Mouse (Mus musculus) gastrocnemius, adult 8-10 months (tissue): Measurements from ENCODE around the gene Crisp4. TPM values are rescaled to one million over a fixed set of nuclear protein-coding genes. Genes with fewer than 3 reads are reported as not detected.

Source experiments
- DNase-seq, 2 experiments: peaks; one replicate each; pipeline ENCODE4 v3.0.0; 2022; ENCODE audit warnings: low spot score in 2 of 2
- total RNA-seq, 4 experiments: library from RNA; stranded (reverse); gene quantifications; 2 replicates each; pipeline ENCODE4 v1.2.4; 2022

Gene Crisp4
- not detected for total RNA-seq

DNA sequence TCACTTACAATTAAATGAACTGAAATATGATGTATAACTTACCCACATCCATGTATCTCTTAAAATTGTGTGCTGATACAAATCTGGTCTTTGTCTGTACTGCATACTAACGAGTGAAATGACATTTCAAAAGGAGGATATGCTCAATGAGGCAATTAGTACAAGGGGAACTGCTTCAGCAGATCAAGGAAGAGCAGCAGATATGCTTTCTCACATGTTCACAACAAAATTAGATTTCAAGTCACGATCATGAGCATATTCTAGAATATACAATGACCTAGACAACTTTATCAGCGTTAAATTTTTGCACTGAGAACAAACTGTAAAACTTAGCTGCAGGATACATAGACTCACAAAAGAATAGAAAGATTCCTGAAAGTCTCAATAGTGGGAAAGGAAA is at the start of gene Crisp4:
Gene Crisp4 (minus strand): TSS at position 101 of the 400 bp plus-strand sequence.
- no peak for DNase-seq

DNA sequence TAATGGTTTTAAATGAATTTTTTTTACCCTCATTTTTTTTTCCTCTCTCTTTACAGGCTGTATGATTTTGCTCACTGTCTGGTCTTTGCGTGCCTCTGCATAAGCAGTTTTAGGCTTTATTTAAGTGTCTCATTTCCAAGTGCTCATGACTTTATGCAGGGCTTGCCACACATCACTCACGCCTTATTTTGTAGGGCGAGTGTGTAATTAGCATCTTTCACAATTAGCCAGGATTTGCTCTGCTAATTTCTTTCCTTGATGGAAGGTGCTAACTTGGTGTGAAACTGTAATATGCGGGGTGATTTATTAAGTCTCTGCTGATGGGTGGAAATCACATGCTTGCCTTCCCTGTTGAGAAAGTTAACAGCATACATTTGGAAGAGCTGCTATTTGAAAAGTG is 46.0 kb upstream of the Crisp4 start:
- no peak for DNase-seq

DNA sequence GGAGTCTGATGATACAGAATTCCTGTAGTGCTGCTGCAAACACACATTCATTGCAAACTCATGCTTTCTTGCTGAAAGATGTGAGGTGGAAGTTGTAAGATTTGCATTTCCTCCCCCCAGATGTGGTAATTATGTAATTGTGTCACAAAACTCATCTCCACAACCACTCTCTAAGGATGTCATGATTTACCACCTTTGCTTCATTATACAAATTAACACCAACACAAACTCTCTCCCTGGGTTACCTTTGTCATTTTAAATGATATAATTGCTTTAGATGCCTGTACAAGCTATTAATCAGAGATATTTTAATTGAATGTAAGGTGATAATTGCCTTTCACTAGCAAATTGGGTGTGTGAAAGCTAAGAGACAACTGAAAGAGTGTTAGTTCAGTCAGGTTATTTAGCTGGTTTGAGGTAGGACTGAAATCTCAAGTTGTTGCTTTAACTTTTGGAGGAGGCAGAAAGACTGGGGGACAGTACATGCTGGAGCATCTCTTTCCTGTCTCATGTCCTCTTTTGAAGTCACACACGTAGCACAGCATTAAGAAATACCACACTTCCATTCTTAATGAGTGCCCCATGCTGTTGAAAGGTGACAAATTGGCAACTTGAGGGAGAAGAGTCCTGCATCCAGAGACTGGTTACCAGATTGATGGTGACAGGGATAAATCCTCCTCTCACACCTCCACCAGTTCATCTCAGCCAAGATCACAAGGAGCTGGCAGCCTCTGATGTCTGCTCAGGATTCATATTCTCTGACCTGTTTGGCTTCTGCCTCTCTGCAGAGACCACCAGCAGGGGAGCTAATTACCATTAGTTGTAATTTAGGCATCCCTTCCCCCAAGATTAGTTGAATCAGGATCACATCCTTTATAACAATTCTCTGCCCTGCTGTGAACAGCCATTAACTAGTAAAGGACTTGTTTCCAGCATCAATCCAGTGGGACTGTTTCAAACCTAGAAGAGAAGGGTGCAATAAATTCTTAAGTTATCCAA is 45.3 kb upstream of the Crisp4 start:
- no peak for DNase-seq

DNA sequence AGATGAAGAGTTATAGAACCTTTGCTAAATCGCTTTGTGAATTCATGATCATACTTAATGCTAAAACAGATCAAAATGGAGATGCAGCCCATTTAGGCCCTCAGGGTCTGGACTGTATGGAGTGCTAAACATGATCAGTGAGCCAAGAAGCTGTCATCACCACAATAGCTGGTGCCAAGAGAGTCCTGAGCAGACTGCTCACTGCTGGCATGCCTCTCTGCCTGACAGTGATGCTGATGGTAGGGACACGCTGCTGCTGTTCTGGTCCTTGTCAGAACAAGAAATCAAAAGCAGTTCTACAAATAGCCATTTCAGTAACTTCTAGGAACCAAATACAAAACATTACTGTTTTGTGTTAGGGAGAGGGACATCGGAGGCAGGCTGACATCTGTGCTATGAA is 35.5 kb upstream of the Crisp4 start:
- DNase-seq, result no peak

DNA sequence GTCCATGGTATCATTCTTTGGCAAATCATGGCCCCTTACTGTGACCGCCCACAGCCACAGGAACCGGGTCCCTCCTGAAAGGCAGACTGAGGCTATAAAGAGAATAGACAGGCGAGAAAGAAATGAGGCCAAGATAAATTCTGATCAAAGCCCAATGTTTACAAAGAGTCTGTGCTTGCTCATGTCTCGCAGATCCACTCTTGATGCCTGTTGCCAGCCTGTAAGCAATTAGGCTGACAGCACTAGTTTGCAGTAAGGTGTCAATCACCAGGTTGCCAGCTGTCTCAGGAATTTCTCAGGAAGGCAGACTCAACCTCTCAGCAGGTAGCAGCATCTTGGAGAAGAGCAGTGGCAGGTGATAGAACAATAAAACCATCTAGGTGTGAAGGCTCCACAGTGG is 24.9 kb upstream of the Crisp4 start:
- DNase-seq, result no peak

DNA sequence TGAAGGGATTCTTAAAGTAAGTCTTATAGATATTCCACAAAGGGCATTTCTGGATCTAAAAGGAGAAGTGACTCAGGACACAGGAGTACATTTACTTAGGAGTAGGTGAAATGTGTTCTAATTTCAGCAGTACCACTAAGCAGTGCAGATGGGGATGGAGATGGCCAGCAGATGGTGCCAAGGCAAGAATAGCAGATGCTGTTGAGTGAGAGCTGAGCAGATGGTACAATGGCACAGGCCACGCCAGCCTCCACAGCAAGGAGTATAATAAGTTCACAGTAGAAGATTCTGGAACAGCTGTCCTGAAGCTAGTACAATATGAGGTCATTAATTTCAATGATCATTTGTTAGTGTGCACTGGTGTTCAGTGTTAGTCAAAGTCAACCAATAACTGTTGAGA is 22.6 kb upstream of the Crisp4 start:
- no peak for DNase-seq

DNA sequence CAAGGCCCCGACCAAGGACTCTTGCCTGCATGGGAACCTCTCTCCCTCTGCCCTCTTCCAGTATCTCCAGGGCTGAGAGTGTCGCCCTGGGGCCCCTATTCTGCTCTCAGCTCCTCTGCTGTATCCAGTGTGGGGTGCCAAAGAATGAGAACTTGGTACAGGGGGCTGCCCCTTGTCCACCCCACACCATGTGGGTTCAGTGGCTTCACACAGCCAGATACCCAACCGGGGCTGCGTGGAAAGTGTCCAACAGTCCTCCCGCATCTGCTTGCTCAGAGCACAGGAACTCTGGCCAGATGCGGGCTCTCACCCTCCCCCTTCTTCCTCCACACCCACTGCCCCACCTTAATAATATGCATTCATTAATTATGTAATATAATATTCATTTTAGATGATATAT is 13.4 kb upstream of the Crisp4 start:
- DNase-seq, result no peak

DNA sequence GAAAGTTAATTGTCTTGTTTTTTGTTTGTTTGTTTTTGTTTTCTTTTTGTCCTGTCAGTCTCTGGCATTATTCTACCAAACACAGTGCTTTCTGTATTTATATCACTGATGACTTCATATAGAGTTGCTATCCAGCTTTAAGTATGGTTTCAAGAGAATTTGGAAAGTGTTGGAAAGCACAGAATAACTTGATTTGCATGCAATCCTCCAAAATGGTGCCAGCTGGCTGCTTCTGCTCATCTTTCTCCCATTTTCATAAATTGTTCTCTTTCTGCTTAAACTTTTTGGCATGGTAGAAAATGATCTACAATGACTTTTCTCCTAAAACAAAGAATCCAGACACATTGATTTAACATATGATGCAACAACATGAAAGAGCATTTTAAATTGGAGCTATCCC is 2.5 kb upstream of the Crisp4 start:
- no peak for DNase-seq

DNA sequence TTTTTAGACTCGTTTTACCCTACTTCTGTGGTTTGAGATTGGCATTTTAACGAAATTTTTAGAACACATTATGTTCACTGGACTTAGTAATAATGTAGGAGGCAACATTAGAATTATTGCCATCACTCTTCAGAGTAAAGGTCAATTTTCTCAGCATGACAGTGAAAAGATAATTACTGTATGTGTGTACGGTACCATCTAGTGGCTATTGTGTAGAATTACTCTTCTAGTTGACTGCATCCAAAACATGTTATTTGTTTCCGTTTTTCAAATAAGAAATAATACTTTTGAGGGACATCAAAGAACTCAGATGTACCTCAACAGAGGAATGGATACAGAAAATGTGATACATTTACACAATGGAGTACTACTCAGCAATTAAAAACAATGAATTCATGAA is 14.0 kb downstream of the Crisp4 start:
- DNase-seq, result no peak

DNA sequence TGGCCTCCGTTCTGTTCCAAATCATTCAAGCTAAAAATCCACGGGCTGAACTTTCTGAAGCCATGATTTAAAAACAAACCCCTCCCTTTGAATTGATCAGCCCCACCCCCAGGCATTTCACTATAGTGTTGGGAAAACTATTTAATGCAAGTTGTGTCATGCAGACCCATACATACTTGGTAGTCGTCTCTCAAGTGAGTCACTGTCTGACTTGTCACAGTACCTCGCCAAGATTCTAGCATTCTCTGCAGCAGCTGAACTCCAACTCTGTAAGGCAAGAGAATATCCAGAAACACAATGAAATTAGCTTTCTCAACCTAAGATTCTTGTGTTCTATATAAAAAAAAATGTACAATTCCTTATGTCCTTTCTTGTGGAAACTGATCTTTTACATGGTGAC is 15.7 kb downstream of the Crisp4 start:
- DNase-seq, result no peak

DNA sequence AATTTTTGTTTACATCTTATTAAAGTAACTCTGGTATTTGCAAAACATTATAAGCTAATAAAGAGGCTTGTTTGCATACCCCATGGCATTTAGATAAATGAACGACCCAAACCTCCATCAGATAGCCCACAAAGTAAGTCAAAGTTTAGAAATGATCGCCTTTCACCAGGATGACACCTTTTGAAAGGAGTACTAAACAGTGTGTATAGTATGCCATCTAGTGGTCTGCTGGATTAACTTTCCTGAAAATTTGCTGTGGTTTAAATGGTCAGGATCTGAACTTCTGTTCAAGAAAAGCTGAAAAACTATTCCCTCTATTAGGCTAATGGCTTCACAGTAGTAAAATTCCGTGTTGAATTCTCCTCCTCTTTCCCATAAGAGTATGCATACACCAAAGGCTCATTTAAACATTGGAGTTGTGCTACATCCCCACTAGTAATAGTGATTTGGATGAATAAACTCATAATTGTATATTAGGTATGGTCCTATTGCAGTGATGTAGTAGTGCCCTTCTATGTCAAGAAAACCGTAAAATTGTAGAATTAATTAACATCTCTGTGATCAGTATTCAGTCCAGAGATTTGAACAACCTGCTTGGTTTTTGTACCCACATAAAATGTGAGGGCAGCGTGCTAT is 38.9 kb downstream of the Crisp4 start:
- DNase-seq, result no peak

DNA sequence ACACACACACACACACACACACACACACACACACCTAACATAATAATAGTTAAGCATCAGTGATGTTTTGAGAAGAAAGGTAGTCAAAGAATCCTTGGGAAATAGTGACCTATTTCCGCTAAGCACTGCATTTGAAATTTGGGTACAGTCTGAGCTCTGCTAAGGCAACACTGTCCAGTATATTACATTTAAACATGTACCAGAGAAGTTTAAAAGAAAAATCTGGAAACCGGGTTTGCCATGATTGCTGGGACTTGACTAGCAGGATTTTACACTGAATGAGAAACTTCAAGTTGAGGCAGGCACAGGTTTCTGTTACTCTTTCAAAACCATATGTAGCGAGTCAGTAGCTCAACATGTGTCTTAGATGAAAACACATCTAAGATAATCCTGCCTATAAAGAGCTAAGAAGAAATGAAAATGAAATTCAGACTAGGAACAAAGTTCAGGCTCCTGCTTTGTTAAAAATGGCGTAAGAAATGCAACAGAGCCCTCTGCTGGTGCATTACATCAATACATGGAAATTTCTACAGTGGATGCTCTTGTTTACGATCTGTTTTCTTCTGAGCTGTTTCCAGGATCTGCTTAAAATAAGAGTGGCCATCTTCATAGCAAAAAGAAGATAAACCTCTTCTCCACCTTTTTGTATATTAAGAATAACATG is 39.7 kb downstream of the Crisp4 start:
- no peak for DNase-seq

DNA sequence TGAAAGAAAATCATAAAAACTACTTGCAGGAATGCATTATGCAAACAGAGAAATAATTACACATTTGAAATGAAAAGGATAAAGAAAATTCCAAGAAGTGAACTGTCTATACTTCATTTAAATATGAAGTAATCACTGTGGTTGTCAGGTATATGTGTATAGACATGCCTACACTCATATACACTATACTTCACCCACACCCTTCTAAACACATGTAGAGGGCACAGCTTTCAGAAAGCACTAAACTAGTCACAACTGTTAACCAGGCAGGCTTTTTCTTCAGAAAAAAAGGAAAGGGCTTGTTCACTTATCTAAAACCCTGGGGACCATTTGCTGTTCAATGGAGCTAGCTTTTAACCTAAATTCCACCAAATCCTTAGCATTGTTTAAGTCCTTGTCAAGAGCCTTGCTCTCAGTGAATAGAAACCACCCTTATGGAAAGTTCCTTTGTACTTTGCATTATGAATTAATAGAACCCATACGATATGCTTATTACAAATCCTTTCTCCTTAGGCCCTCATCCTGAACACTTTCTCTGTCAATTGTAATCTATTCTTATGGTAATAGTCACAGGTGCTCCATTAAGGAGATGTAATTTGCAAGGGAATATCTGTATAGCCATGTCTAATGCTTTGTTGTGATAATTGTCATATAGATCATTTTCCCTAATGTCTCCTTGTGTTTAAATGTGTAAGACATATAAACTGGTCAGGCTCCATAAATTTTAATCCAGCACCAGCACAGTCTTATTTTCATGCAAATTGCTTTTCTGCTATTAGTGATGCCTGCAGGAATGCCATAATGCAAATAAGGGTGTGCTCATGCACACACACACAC is 40.5 kb downstream of the Crisp4 start:
- DNase-seq, result no peak

Other genes starting within 250 kb of the Crisp4 start
- gene Defb18, start 91.5 kb upstream of the Crisp4 start, total RNA-seq, result not detected
- gene Defb41, start 119.2 kb upstream of the Crisp4 start, total RNA-seq, result not detected